Comparison of ENCODE assay signal across 9 mouse cellular contexts in genomic region chr7:80032216-80033052, GRCm38 (mm10). TPM values are rescaled to one million over a fixed set of nuclear protein-coding genes. Genes with fewer than 3 reads are reported as not detected.
A peak's percentile ranks its signal among the peaks of the same experiment; 100 is the strongest.
DNase-seq lines count a peak whose midpoint lies in the region; ATAC-seq and TF ChIP-seq lines count a peak whose summit lies in the region.
"Had no signal": no experiment of that assay in that cellular context is flagged by ENCODE, and none has a peak within 500 bp of the region (broad histone marks: within the 10 kb centered on the region; RNA-seq: fewer than 3 reads in every experiment).

No protein-coding gene starts in this region.

- WGBS in heart, embryonic 14.5 days, result 54% methylated on average over 10 of the region's 10 CpGs
- WGBS in embryonic facial prominence, embryonic 15.5 days, result 39% methylated on average over 10 of the region's 10 CpGs

- no peak for DNase-seq in heart, postnatal 36 days
- no peak for DNase-seq in ES-E14 (ENCODE audit: low read depth, low spot score)
- no peak for DNase-seq in cerebellum, adult 8-10 months
- no peak for DNase-seq in urinary bladder, adult 2 months (ENCODE audit: low spot score)
- no peak for DNase-seq in frontal cortex, postnatal 14 days (ENCODE audit: low spot score in 2 of 2)

- H3K4me1 ChIP-seq in heart, embryonic 14.5 days (ENCODE audit: control insufficient read depth in 2 of 2, insufficient read depth in 2 of 2, low read length in 2 of 2), result peaks cover 19 to 66% of the 10 kb centered on the region in 2 experiments
- peaks cover 19 to 50% of the 10 kb centered on the region in 2 experiments for H3K4me1 ChIP-seq in ES-E14 (ENCODE audit: control insufficient read depth in 2 of 2, insufficient read depth in 2 of 2, low read length in 2 of 2, poor library complexity in 1 of 2)
- H3K4me1 ChIP-seq in embryonic facial prominence, embryonic 15.5 days, result peaks cover 62% of the 10 kb centered on the region

- intact Hi-C loops in heart, postnatal 36 days (cut with DNase I), result no loop called here

- peak overlapping the region; percentile 11; the same call in 1 of the 2 replicates for H3K4me2 ChIP-seq in heart, embryonic 14.5 days (ENCODE audit: low read length)
- no peak overlapping the region for H3K4me2 ChIP-seq in embryonic facial prominence, embryonic 15.5 days (replicated peaks)

- no peaks in the 10 kb centered on the region for H3K9me3 ChIP-seq in heart, embryonic 14.5 days (ENCODE audit: control insufficient read depth, low read length)
- no peaks in the 10 kb centered on the region for H3K9me3 ChIP-seq in ES-E14 (ENCODE audit: control insufficient read depth, insufficient read depth, low read depth, low read length)
- H3K9me3 ChIP-seq in embryonic facial prominence, embryonic 15.5 days (replicated peaks), result no peaks in the 10 kb centered on the region
- H3K9me3 ChIP-seq: limb, embryonic 13.5 days had no signal

- H3K27ac ChIP-seq in heart, embryonic 14.5 days (replicated peaks in 1 of 2; ENCODE audit: control insufficient read depth in 1 of 2, insufficient read depth in 1 of 2, low read depth in 2 of 2, low read length in 2 of 2), result no peak overlapping the region
- no peak overlapping the region for H3K27ac ChIP-seq in ES-E14 (ENCODE audit: insufficient read depth, low read depth, low read length, poor library complexity, severe bottlenecking)
- H3K27ac ChIP-seq in embryonic facial prominence, embryonic 15.5 days (replicated peaks), result 0 out of 2 replicates have a peak overlapping the region, but pooled peaks have one; percentile 35
- H3K27ac ChIP-seq: limb, embryonic 13.5 days had no signal

- in situ Hi-C loops in ES-E14 (cut with MboI; ENCODE audit: low sequenced_read_pairs in 2 of 2, unreplicated experiment in 2 of 2), result no loop called here

- 0 out of 2 replicates have a peak overlapping the region, but pooled peaks have one; percentile 8 for H3K9ac ChIP-seq in heart, embryonic 14.5 days (ENCODE audit: low read length)
- H3K9ac ChIP-seq in ES-E14 (ENCODE audit: insufficient read depth, low read depth, low read length, poor library complexity, severe bottlenecking), result peak overlapping the region; percentile 0; the same call in 1 of the 2 replicates
- H3K9ac ChIP-seq in embryonic facial prominence, embryonic 15.5 days, result no peak overlapping the region
- H3K9ac ChIP-seq: limb, embryonic 13.5 days had no signal

- no peak overlapping the region for H3K4me3 ChIP-seq in heart, embryonic 14.5 days (ENCODE audit: control insufficient read depth in 1 of 2, insufficient read depth in 1 of 2, low read depth in 1 of 2, low read length in 2 of 2)
- H3K4me3 ChIP-seq in ES-E14 (ENCODE audit: insufficient read depth in 1 of 2, low read depth in 1 of 2, low read length in 2 of 2, poor library complexity in 1 of 2, severe bottlenecking in 1 of 2), result no peak overlapping the region
- H3K4me3 ChIP-seq in embryonic facial prominence, embryonic 15.5 days (replicated peaks), result no peak overlapping the region
- H3K4me3 ChIP-seq: limb, embryonic 13.5 days had no signal

- no peak for ATAC-seq in heart, embryonic 14.5 days (ENCODE audit: insufficient number of reproducible peaks, insufficient read depth, low FRiP score, low read depth)
- ATAC-seq in embryonic facial prominence, embryonic 15.5 days (ENCODE audit: insufficient number of reproducible peaks, low FRiP score, low TSS enrichment, low read depth), result no peak
- ATAC-seq in megakaryocyte-erythroid progenitor cell, adult 5-6 weeks (replicated peaks; ENCODE audit: low FRiP score, low TSS enrichment, poor library complexity, severe bottlenecking), result peak; percentile 25; the same call in 1 of the 2 replicates

- H3K36me3 ChIP-seq in heart, embryonic 14.5 days (ENCODE audit: control insufficient read depth, insufficient read depth, low read length), result peaks cover 4% of the 10 kb centered on the region; the same call in 1 of the 2 replicates
- peaks cover 8% of the 10 kb centered on the region; the same call in 1 of the 2 replicates for H3K36me3 ChIP-seq in ES-E14 (ENCODE audit: control insufficient read depth, insufficient read depth, low read length, poor library complexity, severe bottlenecking)
- no peaks in the 10 kb centered on the region for H3K36me3 ChIP-seq in embryonic facial prominence, embryonic 15.5 days
- H3K36me3 ChIP-seq: limb, embryonic 13.5 days had no signal

- H3K27me3 ChIP-seq in heart, embryonic 14.5 days (ENCODE audit: control insufficient read depth, insufficient read depth, low read length), result no peaks in the 10 kb centered on the region
- no peaks in the 10 kb centered on the region for H3K27me3 ChIP-seq in embryonic facial prominence, embryonic 15.5 days
- H3K27me3 ChIP-seq: limb, embryonic 13.5 days had no signal

TF ChIP-seq in ES-E14, 5 proteins besides CTCF, POLR2A, EP300 and RAD21:
- TF ChIP-seq MAFK (IDR thresholded peaks at IDR 0.05; ENCODE audit: insufficient read depth, low read depth, low read length) (0 out of 2 replicates have a peak, but pooled peaks have one; percentile 42), HCFC1 (IDR thresholded peaks at IDR 0.05; ENCODE audit: borderline replicate concordance, insufficient read depth, low read length) (no peak)

RNA-seq across cellular contexts. Expression of gene Zfp710, which starts 7.8 kb away (rescaled TPM):
- 11.5 and 12.2 TPM in 2 replicates for polyA plus RNA-seq in heart, embryonic 14.5 days (2014; fragmentation: Nextera tagmentation; extraction: Ambion mirVana)
- 10 to 100 TPM; 27.4 to 28.0 TPM for total RNA-seq in heart, postnatal 36 days (2021)
- total RNA-seq in ES-E14 (2012; rRNA removed), result 39.8 and 54.2 TPM in 2 replicates
- 22.0 and 22.9 TPM in 2 replicates for polyA plus RNA-seq in embryonic facial prominence, embryonic 15.5 days (2015; fragmentation: Nextera tagmentation; extraction: Ambion mirVana)
- total RNA-seq in megakaryocyte-erythroid progenitor cell, adult 5-6 weeks (2014; fragmentation: Nextera tagmentation), result 7.1 and 9.0 TPM in 2 replicates
- total RNA-seq in megakaryocyte-erythroid progenitor cell, adult 5-6 weeks (2017), result 6.2 and 10.3 TPM in 2 replicates
- 15.6 and 18.8 TPM in 2 replicates for polyA plus RNA-seq in urinary bladder, adult 2 months (2012; rRNA removed)
